16 mouse cellular contexts compared by ENCODE assay signal in the genomic region with DNA sequence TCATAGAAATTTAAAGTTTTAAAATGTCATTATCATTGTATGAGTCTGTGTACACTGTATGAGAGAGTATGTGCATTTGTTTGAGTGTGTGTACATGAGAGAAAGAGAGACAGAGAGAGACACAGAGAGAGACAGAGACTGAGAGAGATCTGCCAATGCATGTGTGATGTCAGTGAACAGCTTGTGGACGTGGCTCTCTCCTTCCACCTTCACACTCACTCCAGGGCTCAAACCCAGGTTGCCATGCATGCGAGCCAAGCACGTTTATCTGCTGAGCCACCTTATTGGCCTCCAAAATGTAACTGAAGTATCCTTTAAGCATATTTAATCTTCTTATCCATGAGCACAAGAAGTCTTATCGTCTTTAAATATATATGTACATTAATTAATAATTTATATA.
"Had no signal": no experiment of that assay in that cellular context is flagged by ENCODE, and none has a peak within 500 bp of the region (broad histone marks: within the 10 kb centered on the region; RNA-seq: fewer than 3 reads in every experiment).

No protein-coding gene starts in this region.

- H3K4me3 ChIP-seq: neural tube, embryonic 13.5 days; neural tube, embryonic 15.5 days; stomach, embryonic 15.5 days had no signal

- H3K9ac ChIP-seq: neural tube, embryonic 13.5 days; neural tube, embryonic 15.5 days; stomach, embryonic 15.5 days had no signal

- H3K4me2 ChIP-seq: neural tube, embryonic 13.5 days; neural tube, embryonic 15.5 days; stomach, embryonic 15.5 days had no signal

- H3K4me1 ChIP-seq: neural tube, embryonic 13.5 days; neural tube, embryonic 15.5 days; stomach, embryonic 15.5 days had no signal

- H3K27me3 ChIP-seq: neural tube, embryonic 13.5 days; neural tube, embryonic 15.5 days; stomach, embryonic 15.5 days had no signal

- H3K27ac ChIP-seq: neural tube, embryonic 13.5 days; neural tube, embryonic 15.5 days; stomach, embryonic 15.5 days; stomach, postnatal 0 days had no signal

- H3K36me3 ChIP-seq: stomach, embryonic 15.5 days had no signal

- H3K9me3 ChIP-seq: neural tube, embryonic 13.5 days; neural tube, embryonic 15.5 days; stomach, embryonic 15.5 days had no signal

- DNase-seq: retina, postnatal 1 day; right cerebral cortex, adult 18-20 months; right cerebral cortex, postnatal 14 days; right cerebral cortex, postnatal 25 days; right cerebral cortex, postnatal 4 days; spleen, adult 18-20 months; thymus, adult 18-20 months; thymus, adult 2 months; thymus, postnatal 14 days; thymus, postnatal 25 days; thymus, postnatal 36 days; thymus, postnatal 4 days had no signal
